Mouse (Mus musculus) stomach, postnatal 0 days (tissue): ENCODE measurements around the gene Hmox2.
"Not testable (repeated sequence)": the region's sequence is repeated elsewhere in the genome, so short reads cannot be mapped to it uniquely, and the experiment has no call there.

Experiments
- CTCF ChIP-seq: IDR thresholded peaks from 2 replicates; pipeline ENCODE4 v1.5.1; 2016; ENCODE audit warnings: antibody characterized with exemption, low read depth, mild to moderate bottlenecking, moderate library complexity
- EP300 ChIP-seq: optimal IDR thresholded peaks from 2 replicates; pipeline ENCODE3; 2016; ENCODE audit warnings: antibody characterized with exemption

DNA sequence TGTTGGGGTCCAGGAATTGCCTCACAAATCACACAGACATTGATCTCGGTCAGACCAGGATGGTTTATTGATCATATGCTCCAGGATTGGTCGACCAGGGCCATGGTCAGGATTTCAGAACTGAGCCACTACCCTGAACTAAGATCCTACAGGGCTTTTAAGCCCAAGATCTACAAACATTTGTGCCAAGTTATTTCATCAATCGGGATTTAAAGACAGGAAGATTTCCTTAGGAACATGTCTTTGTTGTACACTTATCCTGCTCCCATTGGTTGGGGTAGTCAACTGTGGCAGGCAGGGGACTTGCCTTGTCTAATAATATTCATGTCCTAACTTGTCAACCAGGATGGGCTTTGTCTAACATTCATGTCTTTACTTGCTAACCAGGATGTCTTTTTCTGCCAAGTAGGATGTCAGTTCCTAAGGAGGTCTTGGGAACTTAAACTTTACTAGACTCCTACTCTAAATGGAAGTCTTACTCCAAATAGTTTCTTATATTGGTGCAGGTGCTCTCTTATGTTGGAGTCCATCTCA is 45.2 kb upstream of the Hmox2 start:
- not testable (repeated sequence) for TF ChIP-seq EP300, CTCF
